Mouse (Mus musculus) ES-E14 (cell line): Measurements from ENCODE around the gene Tmem100.

ENCODE experiments used
- MAFK ChIP-seq: IDR thresholded peaks from 2 replicates; pipeline ENCODE4 v1.6.1; 2014; ENCODE audit warnings: mild to moderate bottlenecking, low read depth, low read length, inconsistent platforms; ENCODE audit not compliant: insufficient read depth
- ZNF384 ChIP-seq: IDR thresholded peaks from 2 replicates; pipeline ENCODE4 v1.6.1; 2012; ENCODE audit warnings: low read depth, low read length, inconsistent platforms

DNA sequence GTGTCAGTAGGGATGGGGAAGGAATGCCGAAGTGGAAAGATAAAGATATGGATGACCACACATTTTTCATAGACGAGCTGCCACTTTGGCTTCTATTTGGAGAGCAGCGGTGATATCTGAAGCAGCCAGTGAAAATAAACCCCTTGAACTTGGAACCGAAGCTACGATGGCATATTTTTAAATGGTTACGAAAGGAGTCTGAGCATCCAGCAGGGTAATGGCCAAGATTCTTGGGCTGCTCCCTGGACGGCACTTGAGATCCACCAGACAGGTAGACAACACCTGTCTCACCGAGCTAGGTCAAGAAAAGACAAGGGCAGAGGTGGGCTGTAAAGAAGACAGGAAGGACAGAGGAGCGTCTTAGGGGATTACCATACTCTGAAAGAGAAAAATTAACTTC is 17.1 kb downstream of the Tmem100 start:
- no peak for TF ChIP-seq ZNF384
- TF ChIP-seq MAFK = no peak
